Mouse (Mus musculus) left cerebral cortex, postnatal 14 days (tissue): ENCODE measurements around the gene Gm26558. TPM values are rescaled to one million over a fixed set of nuclear protein-coding genes. Genes with fewer than 3 reads are reported as not detected.

Source experiments
- DNase-seq, 2 experiments: peaks; one replicate each; pipeline ENCODE4 v3.0.0; 2021 to 2022; ENCODE audit warnings: low spot score in 2 of 2, mixed read lengths in 1 of 2
- intact Hi-C: fragments of 180-260 bp; cut with DNase I; formaldehyde crosslinking; loops from one replicate; pipeline ENCODE4 v1.15.1; 2025
- long read RNA-seq, 2 experiments: library from polyadenylated mRNA; stranded (forward); transcript quantifications; one replicate each; pipeline ENCODE4 v2.0.0; 2021
- total RNA-seq, 2 experiments: library from RNA; stranded (reverse); gene quantifications; 2 replicates each; pipeline ENCODE4 v1.2.3; 2021

Gene Gm26558
- under 1 TPM in 1 of 2 experiments, not detected in 1; 0.40 TPM for total RNA-seq
- long read RNA-seq, experiment 1: 0 reads
- long read RNA-seq, experiment 2: 0 reads

DNA sequence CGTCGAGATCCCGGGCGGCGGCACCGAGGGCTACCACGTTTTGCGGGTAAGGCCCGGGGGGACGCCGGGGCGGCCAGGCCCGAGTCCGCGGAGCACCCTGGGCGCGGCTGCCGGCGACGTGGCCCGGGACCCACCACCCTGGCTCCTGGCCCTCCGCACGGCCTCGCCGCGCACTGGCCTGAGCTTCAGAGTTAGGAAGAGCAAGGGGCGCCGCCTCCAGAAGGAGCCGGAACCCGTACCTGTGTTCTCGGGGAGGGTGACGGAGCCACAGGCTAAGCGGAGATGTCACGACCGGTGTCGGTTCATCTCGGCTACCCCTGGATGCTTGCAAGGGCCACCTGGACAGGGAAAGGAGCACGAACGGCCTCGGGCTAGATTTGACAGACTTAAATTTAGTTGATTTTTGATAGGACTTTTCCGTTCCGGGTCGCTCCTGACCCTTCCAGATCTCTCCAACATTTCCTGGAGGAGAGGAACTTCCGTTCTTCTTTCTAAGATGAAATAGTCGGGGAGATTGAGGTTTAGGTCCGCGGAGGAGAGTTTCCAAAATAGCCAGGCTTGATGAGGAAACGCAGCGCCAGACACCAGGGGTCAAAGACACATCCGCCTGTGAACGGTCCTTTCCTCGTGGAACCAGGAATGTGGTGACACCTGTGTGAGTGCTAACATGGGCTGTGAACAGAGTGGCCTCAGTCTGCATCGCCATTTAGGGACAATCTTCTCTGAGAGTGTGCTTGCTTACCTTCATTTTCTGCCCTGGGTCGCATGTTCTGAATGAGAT, at the start of gene Gm26558:
Gene Gm26558, minus strand, starts transcription at position 394 of the 781 bp plus-strand sequence.
- intact Hi-C loops: loop anchor here (2.0 kb wide), 1 partner anchor 93 kb away; no protein-coding TSS in a partner anchor
- DNase-seq: no peak

DNA sequence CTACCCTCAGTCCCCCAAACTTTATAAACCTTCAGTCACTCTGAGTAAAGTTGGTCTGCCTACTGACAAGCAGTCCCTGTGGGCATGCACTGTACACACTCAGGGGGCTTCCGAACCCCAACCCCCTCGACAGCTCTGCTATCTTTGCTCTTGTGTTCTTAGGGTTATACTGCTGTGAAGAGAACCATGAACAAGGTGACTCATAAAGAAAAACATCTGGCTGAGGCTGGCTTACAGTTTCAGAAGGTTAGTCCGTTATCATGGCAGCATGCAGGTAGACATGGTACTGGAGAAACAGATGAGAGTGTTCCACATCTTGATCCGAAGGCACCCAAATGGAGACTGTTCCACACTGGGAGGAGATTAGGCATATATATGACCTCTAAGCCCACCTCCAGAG, 49.0 kb upstream of the Gm26558 start:
- DNase-seq: no peak
- intact Hi-C loops: no loop called here

DNA sequence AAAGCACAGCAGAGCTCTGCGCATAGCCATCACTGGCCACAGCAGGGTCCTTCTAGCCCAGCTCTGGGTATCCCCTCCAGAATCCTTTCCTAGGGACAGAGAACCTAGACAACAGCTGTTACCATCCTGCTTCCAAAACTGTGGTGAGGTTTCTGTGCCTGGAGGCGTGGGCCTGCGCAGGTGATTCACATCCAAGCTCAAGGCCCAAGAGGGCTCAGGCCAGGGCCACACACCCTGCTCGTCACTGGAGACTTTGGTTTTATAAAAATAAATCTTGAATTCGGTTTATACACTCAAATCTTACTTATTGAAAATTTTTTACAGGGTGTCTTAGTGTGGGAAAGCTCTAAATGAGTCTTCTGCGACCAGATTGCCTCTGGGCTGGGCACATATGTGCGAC, 48.3 kb upstream of the Gm26558 start:
- intact Hi-C loops: no loop called here

DNA sequence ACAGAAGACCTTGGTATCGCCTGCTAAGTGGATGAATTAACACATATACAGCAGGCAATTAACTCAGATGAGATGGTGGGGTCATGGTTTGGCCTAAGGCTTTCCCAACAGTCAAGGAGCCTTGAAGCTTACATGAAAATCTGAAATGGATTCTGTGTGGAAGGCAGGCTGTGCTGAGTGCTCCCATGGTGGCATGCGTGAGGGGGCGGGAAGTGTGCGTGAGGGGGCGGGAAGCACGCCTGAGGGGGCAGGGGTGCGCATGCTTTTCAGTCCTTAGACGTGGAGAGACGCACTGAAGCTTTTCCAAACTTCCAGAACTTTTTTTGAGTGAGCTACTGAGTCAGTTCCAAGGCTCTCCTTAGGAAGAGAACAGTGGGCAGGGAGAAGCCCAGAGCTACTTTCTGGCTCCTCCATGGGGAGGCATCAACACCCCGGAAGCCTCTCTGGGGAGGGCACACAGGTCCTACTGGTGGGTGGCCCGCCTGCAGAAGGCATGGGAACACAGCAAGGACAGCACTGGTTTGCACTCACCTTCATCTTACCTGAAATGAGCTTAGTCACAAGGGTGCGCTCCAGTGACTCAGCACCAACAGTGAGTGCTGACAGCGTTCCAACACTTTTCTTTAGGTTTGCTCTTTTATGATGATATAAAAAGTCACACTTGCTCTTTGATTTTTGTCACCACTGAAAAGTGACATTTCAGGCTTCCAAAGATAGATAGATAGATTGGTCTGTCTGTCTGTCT, 47.2 kb upstream of the Gm26558 start:
- no peak for DNase-seq
- intact Hi-C loops: no loop called here

More for the DNA sequence above, 48.3 kb upstream of the Gm26558 start:
- DNase-seq: no peak

DNA sequence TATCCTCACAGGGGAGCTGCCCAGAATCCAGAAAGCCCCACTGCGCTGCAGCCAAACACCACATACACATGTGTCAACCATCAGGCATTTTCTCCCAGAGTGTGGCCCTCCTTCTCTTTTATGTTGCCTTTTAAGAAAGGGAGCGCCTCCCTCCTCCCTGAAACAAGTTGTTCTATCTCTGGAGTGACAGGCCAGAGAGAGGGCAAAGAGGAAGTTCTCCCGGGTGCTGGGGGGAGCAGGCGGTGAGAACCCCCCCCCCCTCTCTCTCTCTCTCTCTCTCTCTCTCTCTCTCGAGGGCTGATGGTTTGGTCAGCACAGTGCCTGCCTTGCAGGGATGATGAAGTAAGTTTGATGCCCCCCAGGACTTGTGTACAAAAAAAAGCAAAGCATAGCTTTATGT, 40.5 kb upstream of the Gm26558 start:
- DNase-seq: no peak
- intact Hi-C loops: no loop called here

DNA sequence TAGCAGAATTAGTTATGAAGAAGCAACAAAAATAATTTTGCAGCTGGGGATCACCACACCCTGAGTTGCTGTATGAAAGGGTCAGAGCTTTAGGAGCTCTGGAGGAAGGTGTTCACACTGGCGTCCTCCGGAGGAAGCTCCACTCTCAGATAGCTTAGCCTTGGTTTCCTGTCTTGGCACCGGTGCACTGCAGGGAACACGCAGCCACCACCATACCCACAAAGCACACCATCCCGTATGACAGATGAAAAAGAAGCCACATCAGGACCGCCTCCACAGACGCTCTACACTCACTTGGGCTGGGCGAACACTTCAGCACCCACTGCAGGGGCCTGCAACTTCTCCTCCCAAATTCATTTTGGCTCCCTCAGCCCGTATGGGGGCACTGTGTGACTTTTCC, 39.7 kb upstream of the Gm26558 start:
- intact Hi-C loops: no loop called here
- no peak for DNase-seq

DNA sequence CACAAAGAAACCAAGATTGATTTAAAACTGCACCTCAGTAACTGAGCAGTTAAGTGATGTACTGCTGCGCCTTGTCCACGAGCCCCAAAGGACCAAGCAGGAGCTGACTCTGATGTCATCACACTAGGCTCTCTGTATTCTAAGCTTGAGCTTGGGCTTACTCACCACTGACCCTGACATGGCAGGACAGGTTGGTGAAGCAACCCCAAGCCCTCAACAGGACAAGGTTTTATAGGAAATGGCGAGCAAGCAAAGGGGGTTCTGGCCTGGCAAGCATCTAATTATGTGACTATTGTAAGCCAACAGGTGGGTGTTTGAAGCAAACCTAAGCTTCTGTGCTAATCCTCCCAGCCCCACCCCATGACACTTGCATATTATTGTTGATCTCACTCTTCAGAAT, 38.9 kb upstream of the Gm26558 start:
- DNase-seq: no peak
- intact Hi-C loops: no loop called here

DNA sequence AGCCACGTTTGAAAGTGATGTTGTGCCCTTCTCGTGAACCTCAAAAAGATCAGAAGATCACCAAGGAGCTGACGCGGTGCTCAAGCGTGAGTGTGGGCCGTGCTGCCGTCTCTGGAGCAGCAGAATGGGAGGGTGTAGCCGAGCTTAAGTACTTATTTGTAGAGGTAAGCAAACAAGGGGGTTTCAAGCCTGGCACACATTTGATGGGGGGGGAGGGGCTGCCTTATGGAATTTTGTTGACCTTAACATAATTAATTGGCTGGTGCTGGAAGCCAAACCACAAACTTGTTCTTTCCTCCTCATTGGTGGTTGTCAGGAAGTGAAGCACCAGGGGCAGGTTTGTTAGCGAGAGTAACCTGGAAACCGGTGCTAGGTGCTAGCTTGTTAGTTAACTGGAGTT, 33.8 kb upstream of the Gm26558 start:
- intact Hi-C loops: no loop called here
- DNase-seq: no peak

DNA sequence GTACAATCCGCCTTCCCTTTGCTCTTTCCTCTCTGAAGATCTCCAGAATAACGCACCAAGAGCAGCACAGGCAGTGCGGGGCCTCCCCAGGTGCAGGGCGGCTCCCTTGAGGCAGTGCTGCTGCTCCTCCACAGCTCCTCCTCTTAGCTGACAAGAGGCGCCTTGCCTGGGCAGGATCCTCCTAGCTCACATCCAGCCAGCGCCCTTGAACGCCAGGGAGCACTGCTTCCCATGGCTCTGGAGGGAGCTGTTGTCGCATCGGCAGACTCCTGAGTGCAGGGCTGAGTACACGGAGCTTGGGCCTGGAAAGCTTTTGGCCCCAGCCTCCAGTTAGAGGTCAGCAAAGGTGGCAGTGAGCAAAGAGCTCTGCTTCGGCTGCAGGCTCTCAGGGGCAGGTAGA, 28.3 kb upstream of the Gm26558 start:
- DNase-seq: no peak
- intact Hi-C loops: no loop called here

DNA sequence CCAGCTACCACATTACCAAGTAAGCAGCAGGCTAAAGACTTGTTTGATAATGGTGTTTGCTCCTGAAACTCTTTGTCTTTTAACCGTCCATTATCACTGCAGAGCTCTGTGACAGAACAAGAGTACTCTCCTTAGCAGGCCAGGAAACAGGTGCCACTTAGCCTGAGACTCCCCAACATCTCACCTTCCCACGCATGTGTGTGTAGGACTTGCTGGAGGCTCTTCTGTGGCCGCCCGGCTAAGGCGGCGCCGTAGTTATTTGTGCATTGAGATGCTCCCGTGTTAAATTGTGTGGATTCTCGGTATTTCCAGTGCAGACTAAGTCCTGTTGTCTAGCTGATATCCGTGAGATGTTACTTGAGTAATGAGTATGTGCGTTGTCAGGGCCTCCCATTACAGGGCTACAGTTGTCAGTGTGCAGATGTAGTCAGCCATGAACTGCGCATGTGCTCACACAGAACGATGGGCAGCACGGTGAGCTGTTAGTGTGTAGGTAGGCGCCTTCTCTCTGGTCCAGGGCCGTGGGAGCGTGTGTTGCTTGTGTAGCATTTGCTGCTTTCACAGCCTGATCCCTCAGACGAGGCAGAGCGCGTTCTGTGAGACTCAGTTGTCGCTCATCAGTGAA, 26.7 kb upstream of the Gm26558 start:
- intact Hi-C loops: no loop called here
- no peak for DNase-seq

DNA sequence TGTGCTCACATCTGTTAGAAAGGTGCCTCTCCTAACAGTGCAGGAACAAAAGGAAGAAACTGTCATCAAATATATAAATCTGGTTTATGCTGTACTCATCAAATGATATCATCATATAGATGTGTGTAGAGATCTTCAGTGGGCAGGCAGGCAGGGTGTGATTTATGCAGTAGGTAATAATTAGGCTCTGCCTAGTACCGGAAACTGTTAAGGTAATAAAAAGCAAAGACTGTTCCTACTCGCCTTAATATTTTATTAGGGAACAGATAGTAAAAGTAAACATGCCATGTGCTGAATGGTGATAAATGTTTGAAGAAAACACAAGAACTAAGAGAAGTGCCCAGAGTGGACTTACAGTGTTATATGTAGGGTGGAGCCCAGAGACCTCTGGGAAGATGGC, 20.4 kb upstream of the Gm26558 start:
- intact Hi-C loops: no loop called here
- DNase-seq: no peak

DNA sequence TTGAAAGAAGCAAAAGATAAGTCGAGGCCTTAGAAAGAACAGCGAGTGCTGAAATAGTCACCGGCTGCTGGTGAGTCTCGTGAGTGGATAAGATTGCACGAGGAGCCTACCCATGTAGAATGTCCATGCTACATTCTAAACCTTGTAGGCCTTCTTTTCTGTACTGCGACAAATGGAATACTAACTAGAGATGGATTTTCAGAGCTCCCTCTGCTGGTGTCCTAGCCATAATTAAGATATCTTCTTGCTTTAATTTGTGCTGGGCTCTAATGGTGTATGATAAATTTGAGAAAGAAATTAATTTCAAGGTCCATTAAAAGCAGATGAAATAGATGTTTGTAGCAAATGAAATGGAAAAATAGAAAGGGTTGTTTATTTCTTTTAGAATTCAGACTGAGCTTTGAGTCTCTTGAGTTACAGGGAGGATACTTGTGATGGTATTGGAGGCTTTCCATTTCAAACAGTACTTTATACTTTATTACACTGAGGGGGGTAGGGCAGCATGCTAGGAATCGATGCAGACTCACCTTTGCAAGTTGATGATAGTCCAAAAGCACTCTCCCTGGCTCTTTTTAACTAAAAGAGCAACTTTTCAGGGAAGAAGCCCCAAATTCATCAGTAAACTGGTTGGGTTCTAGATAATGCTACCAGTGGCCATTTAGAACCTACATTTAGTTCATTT, 11.7 kb upstream of the Gm26558 start:
- intact Hi-C loops: no loop called here
- DNase-seq: peak in 1 of 2 experiments; percentile 36

DNA sequence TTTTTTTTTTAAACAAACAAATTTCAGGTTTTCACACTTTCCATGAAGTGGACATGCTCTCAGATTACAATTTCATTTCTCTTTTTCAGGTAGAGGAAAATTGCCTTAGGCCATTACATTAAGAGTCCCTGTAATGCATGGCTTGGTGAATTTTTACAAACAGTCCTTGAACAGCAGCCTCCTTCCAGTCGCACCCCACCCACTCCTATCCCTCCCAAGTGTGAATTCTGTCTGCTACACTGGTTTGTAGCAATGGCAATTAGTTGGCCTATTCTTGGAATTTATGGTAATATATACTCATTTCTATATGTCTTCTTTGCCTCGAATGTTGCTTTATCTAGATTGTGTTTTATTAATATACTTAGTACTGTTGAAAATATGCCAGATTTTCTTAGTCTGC, 10.6 kb upstream of the Gm26558 start:
- intact Hi-C loops: no loop called here
- no peak for DNase-seq

DNA sequence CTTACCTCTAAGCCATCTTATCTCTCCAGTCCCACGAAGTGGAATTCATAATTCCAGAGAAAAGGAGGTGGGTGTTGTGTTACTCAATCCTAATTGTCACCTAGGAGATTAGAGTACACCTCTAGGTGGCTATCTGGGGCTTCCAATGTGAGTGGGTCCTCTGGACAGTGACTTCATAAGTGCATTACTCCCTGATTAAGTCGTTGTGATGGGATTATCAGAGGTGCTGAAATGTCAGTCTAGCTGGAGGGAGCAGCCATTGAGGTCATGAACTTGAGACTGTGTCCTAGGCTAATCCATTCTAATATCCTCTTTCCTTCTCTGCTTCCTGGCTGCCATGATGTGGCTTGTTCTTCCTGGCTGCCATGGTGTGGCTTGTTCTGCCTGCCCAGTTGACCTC, 8.0 kb upstream of the Gm26558 start:
- intact Hi-C loops: no loop called here
- no peak for DNase-seq

DNA sequence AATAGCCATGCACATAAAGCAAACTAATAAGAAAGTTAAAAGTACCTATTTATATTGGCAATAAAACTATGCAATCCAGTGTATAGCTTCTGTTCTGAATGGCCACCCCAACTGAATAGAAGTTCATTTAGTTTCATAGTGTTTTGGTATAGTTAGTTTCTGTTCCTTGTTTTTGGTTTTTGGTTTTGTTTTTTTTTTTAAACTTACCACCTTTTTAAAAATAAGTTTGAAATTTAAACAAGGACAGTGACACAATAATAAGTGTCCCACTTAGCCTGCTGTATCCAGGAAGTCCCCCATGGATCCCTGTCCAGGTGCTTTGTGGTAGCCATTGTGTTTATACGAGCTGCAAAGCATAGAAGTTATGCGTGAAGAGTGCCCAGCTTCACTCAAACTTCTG, 7.3 kb upstream of the Gm26558 start:
- no peak for DNase-seq
- intact Hi-C loops: no loop called here

DNA sequence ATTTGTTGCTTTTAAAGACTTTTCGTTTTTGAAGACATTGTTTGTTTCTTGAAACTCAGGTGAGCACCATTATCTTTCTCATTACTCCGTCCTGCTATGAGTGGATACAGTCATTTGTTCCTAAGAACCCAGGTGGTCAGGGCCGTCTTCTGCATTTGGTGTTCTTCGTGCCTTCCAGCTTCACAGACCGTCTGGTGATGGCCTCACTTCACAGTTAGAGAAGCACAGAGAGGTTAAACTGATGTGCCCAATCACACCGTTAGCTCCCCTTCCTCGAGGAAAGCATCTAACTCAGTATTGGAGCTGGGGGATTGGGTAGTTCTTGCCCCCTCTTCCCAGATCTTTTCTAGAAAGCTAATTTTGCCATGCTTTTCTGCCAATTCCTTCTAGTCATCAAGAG, 5.1 kb upstream of the Gm26558 start:
- DNase-seq: no peak
- intact Hi-C loops: no loop called here

DNA sequence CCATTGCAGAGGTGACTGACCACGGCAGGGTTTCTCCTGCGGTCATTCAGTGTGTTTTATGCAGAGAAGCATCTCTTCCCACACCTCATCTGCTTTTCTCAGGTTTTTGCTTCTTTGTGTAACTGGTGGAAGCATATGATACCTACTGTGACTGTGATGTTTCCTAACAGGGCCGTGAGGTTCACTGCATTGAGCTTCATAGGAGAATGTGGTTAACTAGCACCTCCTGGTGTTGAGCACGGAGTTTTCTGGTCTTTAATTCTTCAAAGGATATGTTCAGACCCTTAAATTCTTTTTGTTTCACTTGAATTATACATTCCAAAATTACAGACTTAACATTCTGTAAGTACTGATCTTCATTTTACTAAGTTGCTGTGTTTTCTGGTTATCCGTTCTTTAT, 1.9 kb upstream of the Gm26558 start:
- intact Hi-C loops: no loop called here
- peak in 1 of 2 experiments; percentile 36 for DNase-seq

DNA sequence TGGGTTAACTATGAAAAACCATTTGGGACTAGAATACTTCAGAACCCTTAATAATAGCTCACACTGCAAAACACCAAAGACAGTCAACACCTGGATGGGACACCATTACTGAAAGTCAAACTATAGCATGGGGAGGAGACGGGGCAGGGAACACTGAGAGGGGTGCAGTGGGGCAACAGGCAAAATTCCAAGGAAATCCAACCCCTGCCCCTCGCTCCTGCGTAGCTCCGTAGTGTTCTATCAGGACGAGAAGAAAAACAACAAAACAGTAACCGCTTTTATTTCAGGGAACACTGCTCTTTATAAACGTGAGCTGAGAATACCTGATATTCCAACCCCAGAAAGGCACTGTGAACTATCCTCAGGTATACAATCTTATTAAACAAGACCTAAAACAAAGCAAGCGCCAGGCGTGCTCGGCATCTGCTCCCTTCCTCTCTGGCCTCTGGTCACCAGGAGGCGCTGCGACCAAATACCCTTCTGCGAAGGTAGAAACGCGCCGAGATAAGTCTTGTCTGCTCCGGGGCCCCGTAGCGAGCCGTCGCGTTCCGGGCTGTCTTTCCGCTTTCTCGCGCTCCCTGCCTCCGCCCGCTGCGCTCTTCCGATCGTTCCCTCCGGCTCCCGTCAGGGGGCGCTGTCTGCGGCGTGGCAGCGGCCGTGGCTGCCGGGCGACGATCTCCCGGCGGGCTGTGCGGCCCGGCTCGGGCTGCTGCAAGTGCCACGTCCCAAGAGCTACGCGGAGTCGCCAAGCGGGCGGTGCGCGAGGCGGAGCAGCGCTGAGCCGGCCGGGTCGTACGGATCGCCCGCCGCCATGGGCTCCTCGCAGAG, 807 bp downstream of the Gm26558 start, which contains the start of gene Gorasp2:
Gene Gorasp2, plus strand, starts transcription at position 690 of the 828 bp plus-strand sequence.
- intact Hi-C loops: loop anchor here (2.0 kb wide), 1 partner anchor 92 kb away; no protein-coding TSS in a partner anchor
- DNase-seq: peak; percentile 96 to 98

DNA sequence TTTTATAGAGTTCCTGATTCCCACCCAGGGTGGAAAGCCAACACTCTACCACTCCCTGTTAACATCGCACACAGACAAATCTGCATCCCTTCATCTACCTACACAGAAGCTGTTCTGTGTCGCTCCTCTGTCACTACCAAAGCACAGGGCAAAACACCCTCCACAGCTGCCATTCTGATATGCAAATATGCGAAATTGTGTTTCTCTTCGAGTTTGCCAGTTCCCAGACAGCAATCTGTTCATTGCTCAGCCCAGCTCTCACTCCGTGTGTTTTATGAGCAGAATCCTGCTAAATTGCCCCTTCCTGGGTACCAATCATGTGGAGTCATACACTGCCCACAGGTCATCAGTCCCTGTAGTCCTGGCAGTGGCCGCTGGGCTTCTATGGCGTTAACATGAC, 4.8 kb downstream of the Gm26558 start:
- DNase-seq: no peak
- intact Hi-C loops: no loop called here
